Mouse (Mus musculus) liver, embryonic 13.5 days (tissue): ENCODE results near the gene Rab6b. TPM values are rescaled to one million over a fixed set of nuclear protein-coding genes. Genes with fewer than 3 reads are reported as not detected.

ENCODE experiments used
- ATAC-seq: fragments of 200-750 bp; cut with Nextera tagmentation; 2 replicates; pipeline ENCODE4 v1.8.0; 2017; ENCODE audit warnings: low read depth, mild to moderate bottlenecking, moderate number of reproducible peaks, moderate library complexity
- DNase-seq: peaks from one replicate; pipeline ENCODE4 v3.0.0; 2022
- H3K27ac ChIP-seq: fragments of 300-500 bp; sonication (generic); 2 replicates; pipeline ENCODE4 v1.5.1; 2015; ENCODE audit warnings: moderate library complexity, mild to moderate bottlenecking, inconsistent platforms
- H3K27me3 ChIP-seq: fragments of 300-500 bp; sonication (generic); 2 replicates; pipeline ENCODE4 v1.6.1; 2015; ENCODE audit warnings: mild to moderate bottlenecking, inconsistent platforms
- H3K36me3 ChIP-seq: fragments of 300-500 bp; sonication (generic); 2 replicates; pipeline ENCODE4 v1.6.1; 2015; ENCODE audit warnings: mild to moderate bottlenecking, inconsistent platforms
- H3K4me1 ChIP-seq: fragments of 300-500 bp; sonication (generic); replicated peaks from 2 replicates; pipeline ENCODE4 v1.6.1; 2015; ENCODE audit warnings: inconsistent platforms
- H3K4me2 ChIP-seq: fragments of 300-500 bp; sonication (generic); 2 replicates; pipeline ENCODE4 v1.6.1; 2015; ENCODE audit warnings: inconsistent platforms, mild to moderate bottlenecking, moderate library complexity
- H3K4me3 ChIP-seq: fragments of 300-500 bp; sonication (generic); replicated peaks from 2 replicates; pipeline ENCODE4 v1.5.1; 2015; ENCODE audit warnings: mild to moderate bottlenecking, inconsistent platforms
- H3K9ac ChIP-seq: fragments of 300-500 bp; sonication (generic); 2 replicates; pipeline ENCODE4 v1.6.1; 2015; ENCODE audit warnings: mild to moderate bottlenecking, inconsistent platforms
- H3K9me3 ChIP-seq: fragments of 300-500 bp; sonication (generic); replicated peaks from 2 replicates; pipeline ENCODE4 v1.6.1; 2016; ENCODE audit warnings: inconsistent platforms
- WGBS: fragments of 180-500 bp; shearing (Covaris S2); methylation state at CpG from one replicate; pipeline ENCODE4 v1.1.7; 2015; ENCODE audit not compliant: insufficient replicate concordance; 5-methylcytosine and 5-hydroxymethylcytosine counted together
- polyA plus RNA-seq: library from polyadenylated mRNA; unstranded; fragments of >200 nt; fragmentation: Nextera tagmentation; extraction: Ambion mirVana; gene quantifications from 2 replicates; pipeline ENCODE4 v1.2.1, GENCODE M21; 2015

Gene Rab6b
- polyA plus RNA-seq, 1 experiment from 2014 or later: 0.18 TPM

GRCm38 (mm10) chr9:103118651-103119275, 7.2 kb downstream of the Rab6b start:
- Histone ChIP-seq H3K4me3 (no peak overlapping the region), H3K9me3 (no peaks in the 10 kb centered on the region), H3K36me3 (no peaks in the 10 kb centered on the region), H3K9ac (no peak overlapping the region), H3K4me1 (no peaks in the 10 kb centered on the region), H3K27ac (no peak overlapping the region), H3K4me2 (no peak overlapping the region), H3K27me3 (peaks cover 16% of the 10 kb centered on the region)
- ATAC-seq (no peak), DNase-seq (no peak)
- WGBS: 66% methylated on average over 5 of the region's 5 CpGs

GRCm38 (mm10) chr9:103119781-103120180, 8.2 kb downstream of the Rab6b start:
- no peaks in the 10 kb centered on the region for H3K9me3 ChIP-seq
- no peak overlapping the region for H3K4me2 ChIP-seq
- no peak overlapping the region for H3K27ac ChIP-seq
- H3K9ac ChIP-seq: no peak overlapping the region
- H3K4me3 ChIP-seq: no peak overlapping the region
- ATAC-seq (no peak), DNase-seq (no peak)
- peaks cover 6% of the 10 kb centered on the region for H3K27me3 ChIP-seq
- H3K36me3 ChIP-seq: no peaks in the 10 kb centered on the region
- H3K4me1 ChIP-seq: no peaks in the 10 kb centered on the region
- 66% methylated on average over 9 of the region's 9 CpGs for WGBS

DNA sequence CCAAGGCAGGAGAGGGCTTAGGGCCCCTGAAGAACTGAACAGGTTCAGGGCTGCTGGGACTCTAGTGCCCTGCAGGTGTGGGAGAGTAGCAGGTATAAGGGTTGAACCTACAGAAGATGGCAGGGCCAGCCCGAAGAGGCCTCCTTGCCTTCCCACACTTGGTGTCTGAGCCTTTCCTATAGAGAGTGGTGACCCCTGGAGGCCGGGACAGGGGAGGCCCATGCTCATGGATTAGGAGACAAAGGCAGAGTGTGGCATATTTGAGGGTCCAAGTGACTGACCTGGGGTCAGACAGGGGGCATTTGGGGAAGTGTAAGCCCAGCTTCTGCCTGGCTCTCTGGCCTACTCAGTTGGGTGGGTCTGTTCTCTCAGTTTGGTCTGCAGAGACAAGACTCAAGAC, 8.6 kb downstream of the Rab6b start:
- H3K36me3 ChIP-seq: no peaks in the 10 kb centered on the region
- no peak overlapping the region for H3K4me3 ChIP-seq
- no peak overlapping the region for H3K27ac ChIP-seq
- H3K9me3 ChIP-seq: no peaks in the 10 kb centered on the region
- DNase-seq (no peak), ATAC-seq (no peak)
- no peaks in the 10 kb centered on the region for H3K4me1 ChIP-seq
- H3K9ac ChIP-seq: no peak overlapping the region
- H3K27me3 ChIP-seq: 0 out of 2 replicates have a peak, but pooled peaks cover 2% of the 10 kb centered on the region
- 49% methylated on average over 2 of the region's 2 CpGs for WGBS
- no peak overlapping the region for H3K4me2 ChIP-seq

DNA sequence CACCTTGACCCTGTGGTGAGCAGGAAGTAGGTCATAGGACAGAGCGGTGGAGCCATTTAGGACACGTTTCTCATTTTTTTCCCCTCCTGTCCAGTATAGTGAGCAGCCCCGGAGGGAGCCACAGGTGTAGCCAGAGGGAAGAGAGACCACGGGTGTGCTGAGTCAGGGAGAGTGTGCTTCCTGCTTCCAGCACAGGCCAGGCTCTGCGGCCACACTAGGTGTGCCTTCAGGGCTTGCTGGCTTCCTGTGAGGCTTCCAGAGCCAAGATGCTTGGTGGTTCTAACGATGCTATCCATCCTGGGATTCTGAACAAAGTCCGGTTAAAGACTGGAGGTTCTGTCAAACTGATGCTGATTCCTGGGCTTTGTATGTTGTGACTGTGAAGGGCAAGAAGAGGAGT, 10.0 kb downstream of the Rab6b start:
- Histone ChIP-seq H3K36me3 (no peaks in the 10 kb centered on the region), H3K27me3 (no peaks in the 10 kb centered on the region), H3K9ac (no peak overlapping the region), H3K4me3 (no peak overlapping the region), H3K4me1 (no peaks in the 10 kb centered on the region), H3K9me3 (no peaks in the 10 kb centered on the region), H3K4me2 (no peak overlapping the region), H3K27ac (no peak overlapping the region)
- DNase-seq: no peak
- ATAC-seq: no peak
- 55% methylated on average over 7 of the region's 7 CpGs for WGBS

DNA sequence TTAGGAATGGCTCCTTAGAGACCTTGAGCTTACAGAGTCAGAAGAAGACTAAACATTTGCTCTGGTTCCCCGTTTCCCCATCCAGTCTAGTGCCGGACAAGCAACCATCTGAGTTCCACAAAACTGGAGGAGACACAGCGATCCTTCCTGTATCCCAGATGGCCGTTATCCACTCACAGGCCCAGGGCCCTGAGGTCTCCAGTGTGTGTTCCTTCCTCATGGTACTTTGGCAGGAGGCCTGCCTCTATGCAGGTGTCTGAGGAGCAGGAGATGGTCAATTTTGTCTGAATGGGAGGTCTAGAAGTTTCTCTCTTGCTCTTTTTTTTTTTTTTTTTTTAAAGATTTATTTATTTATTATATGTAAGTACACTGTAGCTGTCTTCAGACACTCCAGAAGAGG, 13.2 kb downstream of the Rab6b start:
- no peak for DNase-seq
- WGBS: 66% methylated on average over 4 of the region's 4 CpGs
- ATAC-seq: no peak

DNA sequence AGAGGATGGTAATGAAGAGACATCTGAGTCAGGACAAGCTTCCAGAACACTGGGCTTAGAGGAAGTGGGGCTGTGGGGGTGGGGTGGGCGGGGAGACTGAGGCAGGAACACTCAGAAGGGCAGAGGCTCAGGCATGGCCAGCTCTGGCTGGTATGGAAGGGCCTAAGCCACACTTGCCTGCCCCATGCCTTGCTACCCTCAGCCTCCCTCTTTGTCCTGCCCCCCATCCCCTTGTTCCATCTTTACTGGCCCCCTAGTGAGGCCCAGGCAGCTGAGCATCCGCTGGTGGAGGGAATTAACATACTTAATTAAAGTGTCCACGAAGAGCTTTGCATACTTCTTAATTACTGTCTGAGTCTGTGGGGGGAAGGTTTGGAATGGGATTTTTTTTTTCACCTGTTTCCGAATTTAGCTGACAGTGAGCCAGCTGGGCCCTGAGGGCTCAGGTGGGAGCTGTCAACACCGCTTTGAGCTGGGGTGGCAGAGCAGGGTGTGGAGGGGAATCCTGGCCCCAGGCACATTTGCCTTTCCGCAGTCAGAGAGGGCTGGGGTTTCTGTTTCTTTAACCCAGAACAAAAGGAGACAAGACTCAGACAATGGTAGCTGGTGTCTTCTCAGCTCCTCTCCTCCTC, 22.0 kb downstream of the Rab6b start:
- no peak for DNase-seq
- no peak for ATAC-seq
- Histone ChIP-seq H3K9me3 (no peaks in the 10 kb centered on the region), H3K4me3 (no peak overlapping the region), H3K27me3 (no peaks in the 10 kb centered on the region), H3K4me2 (no peak overlapping the region), H3K9ac (no peak overlapping the region), H3K36me3 (no peaks in the 10 kb centered on the region), H3K4me1 (no peaks in the 10 kb centered on the region), H3K27ac (no peak overlapping the region)
- WGBS: 50% methylated on average over 6 of the region's 6 CpGs

More for the DNA sequence above, 13.2 kb downstream of the Rab6b start:
- no peak overlapping the region for H3K9ac ChIP-seq
- no peaks in the 10 kb centered on the region for H3K27me3 ChIP-seq
- no peaks in the 10 kb centered on the region for H3K4me1 ChIP-seq
- H3K36me3 ChIP-seq: no peaks in the 10 kb centered on the region
- no peak overlapping the region for H3K4me2 ChIP-seq
- no peak overlapping the region for H3K27ac ChIP-seq
- no peaks in the 10 kb centered on the region for H3K9me3 ChIP-seq
- H3K4me3 ChIP-seq: no peak overlapping the region

- DNase-seq: no peak
- 51% methylated on average over 9 of the region's 9 CpGs for WGBS
- no peak overlapping the region for H3K27ac ChIP-seq
- H3K4me1 ChIP-seq: no peaks in the 10 kb centered on the region
- no peak for ATAC-seq
- no peaks in the 10 kb centered on the region for H3K9me3 ChIP-seq
- no peaks in the 10 kb centered on the region for H3K36me3 ChIP-seq
- H3K9ac ChIP-seq: no peak overlapping the region
- H3K27me3 ChIP-seq: no peaks in the 10 kb centered on the region
- no peak overlapping the region for H3K4me3 ChIP-seq
- H3K4me2 ChIP-seq: no peak overlapping the region
Observed at GRCm38 (mm10) chr9:103134450-103135030, 23.0 kb downstream of the Rab6b start.

DNA sequence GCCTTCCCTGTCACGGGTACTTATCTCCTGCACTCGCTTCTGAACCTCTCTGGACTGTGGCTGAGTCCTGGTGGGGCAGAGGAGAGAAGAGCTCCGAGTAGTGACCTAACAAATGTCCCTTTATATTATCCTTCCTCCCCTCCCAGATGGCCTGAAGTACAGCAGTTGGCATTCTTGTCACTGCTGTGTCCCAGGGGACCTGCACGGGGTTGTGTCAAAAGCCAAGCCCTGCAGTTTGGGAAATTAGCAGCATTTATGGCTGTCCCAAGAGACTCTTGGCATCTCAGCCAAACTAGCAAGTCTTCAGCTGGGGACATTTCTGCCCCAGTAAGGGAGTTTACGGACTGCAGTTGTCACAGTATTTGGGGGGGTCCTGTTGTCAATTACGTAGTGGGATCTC, 27.9 kb downstream of the Rab6b start:
- no peak for ATAC-seq
- H3K9me3 ChIP-seq: no peaks in the 10 kb centered on the region

DNA sequence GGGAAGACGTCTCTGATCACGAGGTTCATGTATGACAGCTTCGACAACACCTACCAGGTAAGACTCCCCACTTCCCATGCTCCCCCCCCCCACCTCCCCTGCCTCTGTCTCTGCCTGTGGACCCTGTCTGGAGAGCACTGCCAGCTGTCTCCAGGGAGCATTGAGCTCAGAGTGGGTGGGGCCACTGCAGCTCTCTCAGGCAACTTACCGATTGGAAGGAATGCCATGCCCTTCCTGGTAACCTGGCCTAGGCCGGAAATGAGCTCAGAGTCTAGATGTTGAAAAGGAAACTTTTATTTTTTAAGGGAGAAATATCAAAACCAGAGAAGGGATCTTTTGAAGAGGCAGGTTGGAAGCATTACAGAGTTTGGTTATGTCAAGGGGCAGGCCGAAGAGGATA, 28.8 kb downstream of the Rab6b start:
- Histone ChIP-seq H3K36me3 (no peaks in the 10 kb centered on the region), H3K4me1 (no peaks in the 10 kb centered on the region), H3K4me2 (no peak overlapping the region), H3K27ac (no peak overlapping the region), H3K9me3 (no peaks in the 10 kb centered on the region), H3K9ac (no peak overlapping the region), H3K4me3 (no peak overlapping the region), H3K27me3 (no peaks in the 10 kb centered on the region)
- ATAC-seq (no peak), DNase-seq (no peak)
- whole genome bisulfite sequencing: 69% methylated on average over 6 of the region's 6 CpGs

More for the DNA sequence above, 27.9 kb downstream of the Rab6b start:
- DNase-seq: no peak
- Histone ChIP-seq H3K9ac (no peak overlapping the region), H3K36me3 (no peaks in the 10 kb centered on the region), H3K4me3 (no peak overlapping the region), H3K4me1 (no peaks in the 10 kb centered on the region), H3K4me2 (no peak overlapping the region), H3K27me3 (no peaks in the 10 kb centered on the region), H3K27ac (no peak overlapping the region)
- WGBS: 46% methylated on average over 6 of the region's 6 CpGs

DNA sequence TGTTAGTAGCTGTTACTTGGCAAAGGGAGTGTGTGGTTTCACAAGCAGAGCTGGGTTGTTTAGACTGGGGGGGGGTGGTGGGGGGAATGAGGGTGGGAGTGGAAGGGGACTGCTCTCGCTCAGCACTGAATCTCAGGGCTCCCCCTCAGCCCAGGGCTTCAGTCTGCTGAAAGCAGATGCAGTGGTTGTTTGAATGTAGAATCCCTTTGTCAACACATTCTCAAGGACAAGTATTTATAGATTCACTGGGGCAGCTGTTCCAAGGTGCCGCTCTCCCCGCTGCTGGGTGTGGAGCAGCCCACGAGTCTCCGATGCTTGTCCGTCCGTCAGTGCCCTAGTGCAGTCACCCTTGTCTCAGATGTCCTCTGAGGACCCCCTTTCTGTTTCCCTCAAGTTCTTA, 29.7 kb downstream of the Rab6b start:
- DNase-seq: no peak
- ATAC-seq: no peak
- Histone ChIP-seq H3K9ac (no peak overlapping the region), H3K27me3 (no peaks in the 10 kb centered on the region), H3K4me2 (no peak overlapping the region), H3K4me3 (no peak overlapping the region), H3K36me3 (no peaks in the 10 kb centered on the region), H3K27ac (no peak overlapping the region), H3K4me1 (no peaks in the 10 kb centered on the region), H3K9me3 (no peaks in the 10 kb centered on the region)
- 87% methylated on average over 7 of the region's 7 CpGs for WGBS

- Histone ChIP-seq H3K27me3 (no peaks in the 10 kb centered on the region), H3K4me3 (no peak overlapping the region), H3K9me3 (no peaks in the 10 kb centered on the region), H3K9ac (no peak overlapping the region), H3K4me2 (no peak overlapping the region), H3K27ac (no peak overlapping the region), H3K4me1 (no peaks in the 10 kb centered on the region), H3K36me3 (no peaks in the 10 kb centered on the region)
- DNase-seq (no peak), ATAC-seq (no peak)
- WGBS: 53% methylated on average over 4 of the region's 4 CpGs
Observed at GRCm38 (mm10) chr9:103143881-103144280, 32.3 kb downstream of the Rab6b start.

DNA sequence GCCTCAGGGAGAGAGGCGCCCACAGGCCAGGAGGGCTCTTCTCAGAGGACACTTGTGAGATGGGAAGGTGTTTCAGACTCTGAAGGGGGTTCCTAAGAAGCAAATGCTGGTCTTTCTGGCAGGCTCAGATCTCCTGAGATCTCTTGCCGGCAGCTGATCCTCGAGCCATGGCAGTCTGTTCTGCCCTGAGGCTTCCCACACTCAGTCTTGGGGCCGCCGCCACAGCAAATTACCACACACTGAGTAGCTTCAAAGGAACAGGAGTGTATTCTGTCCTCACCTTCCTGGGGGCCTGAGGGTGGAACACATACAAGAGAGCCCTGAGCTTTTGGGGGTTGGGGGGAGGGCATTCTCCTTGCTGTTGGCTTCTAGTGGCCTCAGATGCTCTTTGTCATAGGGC, 33.8 kb downstream of the Rab6b start:
- Histone ChIP-seq H3K27me3 (no peaks in the 10 kb centered on the region), H3K9me3 (no peaks in the 10 kb centered on the region), H3K27ac (no peak overlapping the region), H3K4me3 (no peak overlapping the region), H3K4me2 (no peak overlapping the region), H3K9ac (no peak overlapping the region), H3K4me1 (no peaks in the 10 kb centered on the region), H3K36me3 (no peaks in the 10 kb centered on the region)
- ATAC-seq: no peak
- 60% methylated on average over 5 of the region's 5 CpGs for WGBS
- DNase-seq: no peak
